Mouse (Mus musculus) gastrocnemius, postnatal 4 days (tissue): ENCODE results near the gene Tpm1. TPM values are rescaled to one million over a fixed set of nuclear protein-coding genes. Genes with fewer than 3 reads are reported as not detected.

Experiments used
- DNase-seq, 2 experiments: peaks; one replicate each; pipeline ENCODE4 v3.0.0; 2021 to 2022; ENCODE audit warnings: low spot score in 2 of 2, mixed read lengths in 2 of 2
- long read RNA-seq, 2 experiments: library from polyadenylated mRNA; stranded (forward); transcript quantifications; one replicate each; pipeline ENCODE4 v2.0.0; 2021
- total RNA-seq, 2 experiments: library from RNA; stranded (reverse); gene quantifications; 2 replicates each; pipeline ENCODE4 v1.2.3; 2021

Tpm1 gene
- 1,000 to 10,000 TPM; 7,029 to 7,975 TPM for total RNA-seq
- long read RNA-seq, experiment 1, transcript Tpm1-205 (10 exons, 1,208 nt) = major isoform, 7,623 of 7,984 reads
- long read RNA-seq, experiment 1, transcript Tpm1-216 (9 exons, 1,898 nt) = minor isoform, 32 of 7,984 reads
- long read RNA-seq, experiment 1, transcript Tpm1-215 (9 exons, 1,759 nt) = minor isoform, 18 of 7,984 reads
- long read RNA-seq, experiment 1, transcript Tpm1-211 (8 exons, 1,607 nt) = minor isoform, 21 of 7,984 reads
- long read RNA-seq, experiment 1, partial matches to known transcripts = 134 of 7,984 reads
- long read RNA-seq, experiment 1, other reads (novel, unspliced or antisense) = 132 of 7,984 reads
- long read RNA-seq, experiment 2, transcript Tpm1-215 (9 exons, 1,759 nt) = minor isoform, 16 of 8,574 reads
- long read RNA-seq, experiment 2, transcript Tpm1-216 (9 exons, 1,898 nt) = minor isoform, 32 of 8,574 reads
- long read RNA-seq, experiment 2, transcript Tpm1-205 (10 exons, 1,208 nt) = major isoform, 8,216 of 8,574 reads
- long read RNA-seq, experiment 2, transcript Tpm1-211 (8 exons, 1,607 nt) = minor isoform, 14 of 8,574 reads
- long read RNA-seq, experiment 2, partial matches to known transcripts = 121 of 8,574 reads
- long read RNA-seq, experiment 2, other reads (novel, unspliced or antisense) = 156 of 8,574 reads

DNA sequence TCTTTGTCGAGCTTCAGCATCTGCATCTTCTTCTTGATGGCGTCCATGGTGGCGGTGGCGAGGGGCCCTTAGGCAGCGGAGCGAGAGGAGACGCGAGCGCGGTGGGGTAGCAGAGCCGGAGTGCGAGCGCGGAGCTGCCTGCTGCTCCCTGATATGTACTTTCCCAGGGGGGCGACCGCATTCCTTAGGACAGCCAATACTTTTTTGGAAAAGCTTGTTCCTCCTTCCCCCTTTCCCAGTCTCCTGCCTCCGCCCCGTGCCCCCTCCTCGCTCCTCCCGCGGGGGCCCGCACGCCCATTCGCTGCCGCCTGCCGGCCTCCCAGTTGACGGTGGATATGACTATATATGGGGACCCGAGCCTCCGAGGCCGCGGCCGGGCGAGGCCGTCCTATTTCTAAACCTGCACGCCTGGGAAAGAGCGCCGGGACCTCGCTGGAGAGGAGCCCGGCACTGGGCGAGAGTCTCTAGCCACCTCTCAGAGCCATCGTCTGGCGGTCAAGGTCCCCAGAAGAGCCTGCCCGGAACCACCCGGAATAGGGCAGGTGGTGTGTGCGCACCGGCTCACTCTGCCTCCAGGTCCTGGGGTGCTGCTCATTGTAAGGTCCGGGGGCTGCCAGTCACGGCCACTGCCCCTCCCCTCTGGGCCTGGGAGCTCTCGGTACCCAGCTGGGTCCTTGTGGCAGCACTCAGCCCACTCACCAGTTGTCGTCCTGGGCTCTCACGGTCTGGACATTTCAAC, at the start of gene Tpm1:
Gene Tpm1 (minus strand): TSS at position 321 of the 739 bp plus-strand sequence.
- DNase-seq = peak; percentile 74 to 83

DNA sequence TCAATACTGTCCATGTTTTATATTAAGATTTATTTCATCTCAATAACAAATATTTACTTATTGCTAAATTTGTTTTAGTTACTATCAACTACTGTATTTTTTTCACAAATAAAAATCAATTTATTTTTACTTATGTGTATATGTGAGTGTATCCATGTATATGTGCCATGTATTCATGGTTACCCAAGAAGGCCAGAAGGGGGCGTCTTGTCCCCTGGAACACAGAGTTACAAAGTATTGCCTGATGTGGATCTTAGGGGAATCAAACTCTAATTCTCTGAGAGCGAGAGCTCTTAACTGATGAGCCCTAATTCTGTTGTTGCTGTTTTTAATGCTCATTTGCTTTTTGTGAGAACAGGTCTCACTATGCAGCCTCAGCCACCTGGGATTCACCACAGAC, 45.2 kb upstream of the Tpm1 start:
- DNase-seq = no peak

DNA sequence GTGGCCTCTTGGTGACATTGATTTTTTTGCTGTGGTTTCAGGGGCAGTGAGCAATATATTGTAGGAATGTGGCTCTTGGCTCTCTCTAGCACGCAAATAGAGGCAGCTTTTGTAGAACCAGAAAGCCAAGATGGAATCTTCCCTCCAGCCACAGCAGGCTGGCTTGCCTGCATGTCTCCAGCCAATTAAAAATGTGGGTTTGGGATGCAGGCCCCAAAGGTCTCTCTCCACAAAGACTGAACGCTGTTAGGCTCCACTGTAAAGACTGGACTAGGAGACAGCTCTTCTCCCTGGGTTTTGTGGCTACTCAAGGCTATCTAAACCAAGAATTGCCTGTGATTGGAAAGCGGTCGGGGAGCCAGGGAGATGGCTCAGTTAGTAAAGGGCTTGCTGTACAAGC, 43.0 kb upstream of the Tpm1 start:
- no peak for DNase-seq

DNA sequence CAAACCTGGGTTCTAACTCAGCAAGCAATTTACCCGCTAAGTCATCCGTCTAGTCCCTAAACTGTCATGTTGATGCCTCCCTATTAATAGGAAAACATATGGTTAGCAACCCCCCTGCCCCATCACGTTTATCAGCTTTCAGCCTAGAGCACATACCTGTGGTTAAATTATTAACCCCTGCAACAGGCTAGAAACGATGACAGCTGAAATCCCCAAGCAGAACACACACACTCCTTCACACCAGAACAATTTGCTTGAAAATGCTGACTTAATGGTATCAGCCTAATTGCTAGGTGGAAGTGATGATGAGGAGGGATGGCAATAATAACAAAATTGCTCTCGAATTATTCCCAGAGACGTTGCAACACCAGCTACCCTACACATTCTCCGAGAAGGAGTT, 42.4 kb upstream of the Tpm1 start:
- no peak for DNase-seq

DNA sequence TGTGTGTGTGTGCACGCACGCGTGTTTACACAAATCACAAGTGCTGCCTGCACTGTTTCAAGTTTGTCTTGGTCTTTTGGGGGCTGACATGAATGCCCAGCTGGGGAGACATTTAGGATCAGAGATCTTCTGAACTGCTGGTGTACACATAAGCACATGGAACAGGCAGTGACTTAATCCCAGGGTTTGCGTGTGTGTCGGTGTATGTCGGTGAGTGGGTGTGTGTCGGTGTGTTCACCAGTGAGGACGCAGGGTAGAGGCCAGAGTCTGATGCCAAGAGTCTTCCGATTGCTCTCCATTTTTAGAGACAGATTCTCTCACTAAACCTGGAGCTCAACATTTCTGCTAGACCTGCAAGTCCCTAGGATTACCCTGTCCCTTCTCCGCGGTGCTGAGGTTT, 41.9 kb upstream of the Tpm1 start:
- DNase-seq = no peak

DNA sequence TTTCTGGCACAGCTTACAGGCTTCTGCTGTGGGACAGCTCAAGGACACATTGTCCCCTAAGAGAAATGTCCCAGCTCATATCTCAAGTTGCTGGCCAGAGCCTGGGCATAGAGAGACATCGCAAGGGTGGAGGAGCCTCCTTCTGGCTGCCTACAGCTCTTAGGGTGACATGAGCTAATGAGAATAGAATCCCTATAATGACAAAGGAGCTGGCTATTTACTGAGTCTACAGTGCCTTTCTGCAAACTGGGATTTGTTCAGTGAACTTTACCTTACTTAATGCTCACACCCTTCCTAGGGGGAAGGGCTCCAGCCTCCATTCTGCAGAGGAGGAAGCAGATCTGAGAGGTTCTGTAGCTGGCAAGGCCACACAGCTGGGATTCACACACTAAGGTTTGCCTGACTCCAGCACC, 41.4 kb upstream of the Tpm1 start:
- no peak for DNase-seq

DNA sequence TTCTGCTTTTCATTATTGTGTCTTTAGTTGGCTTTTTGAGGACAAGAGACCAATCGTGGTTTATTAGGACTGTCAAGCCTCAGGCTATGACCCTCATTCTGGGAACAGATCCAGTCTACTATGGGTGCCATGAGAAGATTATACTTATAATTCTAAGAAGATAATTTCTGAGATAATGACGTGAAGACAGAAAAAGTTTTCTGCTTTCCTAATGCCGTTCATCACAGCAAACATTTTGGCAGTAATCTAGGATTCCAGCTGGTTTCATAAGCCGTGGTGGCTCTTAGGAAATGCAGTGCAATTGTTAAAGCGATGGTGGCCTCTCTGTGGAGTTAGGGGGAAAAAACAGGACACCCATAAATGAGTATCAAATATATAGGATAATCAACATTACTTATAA, 40.0 kb upstream of the Tpm1 start:
- no peak for DNase-seq

DNA sequence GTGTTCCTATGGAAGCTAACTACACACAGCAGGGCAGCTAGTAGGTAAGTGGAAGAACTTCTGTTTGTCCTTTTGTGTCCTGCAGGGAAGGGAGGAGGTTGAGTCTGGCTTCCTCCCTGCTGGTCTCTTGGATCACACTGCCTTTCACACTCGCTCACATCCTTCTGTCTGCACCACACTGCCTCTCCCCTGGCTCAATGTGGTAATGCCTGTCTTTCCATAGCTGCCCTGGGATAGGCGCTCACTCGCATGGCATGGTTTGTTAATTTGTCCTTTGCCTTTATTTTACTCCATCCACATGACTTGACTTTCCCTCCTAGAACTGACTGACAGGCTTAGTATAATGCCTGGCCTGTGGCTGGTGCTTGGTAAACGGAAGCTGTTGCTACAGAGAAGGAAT, 34.6 kb upstream of the Tpm1 start:
- no peak for DNase-seq

DNA sequence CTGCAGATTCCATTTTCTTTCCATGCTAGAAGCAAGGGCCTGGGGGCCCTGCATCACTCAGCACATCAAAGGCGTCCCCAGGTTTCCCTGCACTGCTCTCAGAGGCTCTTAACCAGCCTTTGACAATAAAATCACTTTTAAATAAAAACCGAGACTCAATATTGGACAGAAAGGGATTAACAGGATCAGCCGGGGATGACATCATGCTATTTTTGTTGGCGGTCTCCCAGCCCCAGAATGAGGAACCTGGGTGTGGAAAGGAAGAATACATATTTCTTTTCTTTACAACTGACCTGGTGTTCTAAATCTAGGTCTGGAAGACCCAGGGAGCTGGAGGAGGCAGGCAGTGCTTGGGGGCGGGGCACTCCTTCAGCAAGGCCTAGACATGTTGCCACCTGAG, 32.5 kb upstream of the Tpm1 start:
- peak in 1 of 2 experiments; percentile 59 for DNase-seq

DNA sequence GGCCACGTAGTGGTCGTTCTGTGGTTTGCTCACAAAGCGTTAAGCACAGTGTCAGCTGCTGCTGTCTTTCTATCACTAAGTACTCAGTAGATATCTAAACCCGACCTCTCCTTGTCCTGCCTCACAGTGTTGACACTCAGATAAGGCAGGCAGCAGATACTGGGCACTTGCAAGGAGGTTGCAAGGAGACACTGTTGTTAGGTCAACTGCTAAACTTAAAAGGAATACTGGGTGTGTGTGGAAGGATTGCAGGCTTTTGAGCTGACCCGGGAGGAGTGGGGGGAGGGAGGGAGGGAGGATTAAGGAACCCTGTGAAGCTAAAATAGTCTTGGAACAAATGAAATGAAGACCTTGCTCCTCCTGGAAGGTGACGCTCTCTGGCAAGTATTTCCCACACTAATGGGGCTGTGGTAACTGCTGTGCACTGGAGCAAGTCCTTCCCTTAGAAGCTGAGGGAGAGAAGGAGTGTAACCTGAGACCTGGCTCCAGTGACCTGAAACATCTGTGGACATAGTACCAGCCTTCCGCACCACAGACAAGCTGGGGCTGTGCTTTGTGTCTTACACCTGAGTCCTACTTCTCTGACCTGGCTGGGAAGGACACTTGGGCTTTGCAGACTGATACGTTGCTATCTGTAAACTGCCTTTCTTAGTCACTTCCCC, 28.6 kb upstream of the Tpm1 start:
- no peak for DNase-seq

DNA sequence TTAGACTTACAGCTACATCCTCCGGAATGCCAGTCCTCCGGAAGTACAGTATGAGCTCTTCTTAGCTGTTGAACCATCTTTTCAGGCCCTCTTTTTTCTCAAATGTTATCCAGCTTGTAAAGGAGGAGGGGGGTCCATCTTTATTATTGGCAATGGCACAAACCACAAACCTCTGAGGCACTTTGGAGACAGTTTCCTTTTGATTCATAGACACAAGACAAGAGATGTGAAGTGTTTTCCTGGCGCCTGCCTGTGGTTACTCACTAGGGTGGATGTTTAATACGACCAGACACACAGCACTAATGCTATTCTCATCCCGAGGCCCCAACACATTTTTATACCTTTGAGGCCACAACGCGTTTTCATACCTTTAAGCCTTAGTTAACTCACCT, 28.1 kb upstream of the Tpm1 start:
- DNase-seq = no peak

DNA sequence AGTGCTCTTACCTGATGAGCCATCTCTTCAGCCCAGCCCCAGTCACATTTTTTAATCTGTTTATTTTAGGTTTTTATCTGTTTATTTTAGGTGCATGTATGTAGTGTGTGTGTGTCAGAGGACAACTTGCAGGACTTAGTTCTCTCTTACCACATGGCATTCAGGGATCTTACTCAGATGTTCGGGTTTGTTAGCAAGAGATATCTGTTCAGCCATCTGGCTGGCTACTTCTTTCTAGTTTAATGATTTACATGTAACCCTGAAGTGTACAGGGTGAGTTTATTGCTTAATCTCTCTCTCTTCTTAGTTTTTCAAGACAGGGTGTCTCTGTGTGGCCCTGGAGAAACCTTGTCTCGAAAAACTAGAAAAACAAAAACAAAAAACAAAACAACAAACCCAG, 23.0 kb upstream of the Tpm1 start:
- DNase-seq = no peak

DNA sequence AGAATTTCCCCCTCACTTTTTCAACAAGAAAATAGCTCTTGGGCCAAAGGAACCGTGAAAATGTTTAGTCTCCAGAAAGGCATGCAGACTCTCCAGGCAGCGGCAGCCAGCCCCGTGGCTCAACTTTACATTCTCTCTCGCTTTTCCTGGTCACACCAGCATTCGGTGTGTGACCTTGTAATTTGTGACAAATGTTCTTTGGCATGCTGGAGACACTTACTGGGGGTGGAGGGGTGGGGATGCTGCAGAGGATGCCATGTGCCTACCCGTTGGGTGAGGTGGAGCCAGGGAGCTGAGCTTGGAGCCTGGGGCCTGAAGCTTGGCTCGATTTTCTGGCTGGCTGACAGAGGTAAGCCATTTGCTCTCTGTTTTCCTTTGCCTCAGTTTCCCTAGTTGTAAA, 22.4 kb upstream of the Tpm1 start:
- no peak for DNase-seq

DNA sequence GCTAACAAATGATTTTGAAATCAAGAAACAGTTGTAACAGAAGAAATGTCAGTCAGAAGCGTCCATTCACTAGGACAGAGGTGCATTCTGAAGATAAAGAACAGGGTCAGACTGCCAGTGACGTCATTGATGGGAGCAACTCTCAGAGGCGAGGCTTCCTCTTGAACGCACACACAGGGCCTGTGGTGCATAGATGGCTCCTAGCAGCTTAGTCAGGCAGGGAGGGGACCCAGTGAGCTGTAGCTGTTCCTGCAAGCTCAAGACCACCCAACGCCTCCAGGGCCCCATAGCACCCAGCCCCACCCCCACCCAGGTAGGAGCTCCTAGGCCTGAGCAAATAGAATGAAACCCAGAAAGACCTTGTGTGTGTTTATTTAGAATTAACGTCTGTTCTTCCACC, 21.9 kb upstream of the Tpm1 start:
- no peak for DNase-seq

DNA sequence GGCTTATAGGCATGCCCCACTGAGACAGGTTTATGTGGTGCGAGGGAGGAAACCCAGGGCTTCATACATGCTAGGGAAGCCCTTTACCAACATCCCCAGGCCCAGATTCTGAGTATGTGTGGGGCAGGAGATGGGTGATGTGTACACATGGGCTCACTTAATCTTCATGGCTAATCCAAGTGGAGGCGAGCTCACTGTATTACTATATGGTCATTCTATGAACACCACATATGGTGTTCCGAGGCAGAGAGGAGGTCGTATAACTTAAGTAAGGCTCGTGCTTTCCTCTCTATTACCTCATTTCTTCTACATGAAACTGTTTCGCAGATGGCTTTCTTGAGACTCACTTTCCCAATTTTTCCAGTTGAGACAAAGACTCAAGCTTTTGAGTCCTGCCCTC, 17.4 kb upstream of the Tpm1 start:
- no peak for DNase-seq

DNA sequence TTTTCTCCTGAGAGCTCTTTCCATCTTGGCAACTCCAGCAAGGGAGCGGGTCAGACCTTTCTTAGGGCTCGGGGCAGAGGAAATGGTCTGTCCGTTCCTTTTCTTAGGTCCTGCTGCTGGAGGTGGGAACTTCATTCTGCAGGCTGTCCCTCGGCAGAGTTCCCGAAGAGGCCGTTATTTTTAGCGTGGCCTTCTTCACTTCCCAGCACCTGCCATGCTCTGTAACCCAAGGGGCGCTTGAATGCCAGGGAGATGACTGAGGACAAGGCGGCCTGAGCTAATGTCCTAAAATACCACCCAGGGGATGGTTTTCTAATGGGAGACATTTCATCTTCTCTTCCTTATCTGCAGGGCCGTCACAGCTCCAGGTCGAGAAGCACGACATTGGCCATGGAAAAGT, 10.5 kb upstream of the Tpm1 start:
- DNase-seq = no peak

DNA sequence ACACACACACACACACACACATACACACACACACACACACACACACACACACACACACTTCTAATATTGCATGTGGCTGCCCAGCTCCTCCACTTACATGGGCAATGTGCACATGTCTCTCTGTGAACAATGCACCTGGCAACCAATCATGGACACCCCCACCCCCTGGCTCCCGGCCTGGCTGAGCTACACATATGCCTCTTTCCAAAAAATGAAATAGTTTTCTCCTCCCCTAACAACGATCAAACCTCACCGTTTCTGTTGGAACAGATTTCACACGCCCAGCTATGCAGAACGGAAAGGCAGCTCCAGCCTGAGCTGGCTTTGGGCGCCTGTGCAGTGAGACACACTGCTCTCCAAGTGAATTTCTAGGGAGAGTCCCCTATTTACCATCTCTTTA, 9.2 kb upstream of the Tpm1 start:
- no peak for DNase-seq

DNA sequence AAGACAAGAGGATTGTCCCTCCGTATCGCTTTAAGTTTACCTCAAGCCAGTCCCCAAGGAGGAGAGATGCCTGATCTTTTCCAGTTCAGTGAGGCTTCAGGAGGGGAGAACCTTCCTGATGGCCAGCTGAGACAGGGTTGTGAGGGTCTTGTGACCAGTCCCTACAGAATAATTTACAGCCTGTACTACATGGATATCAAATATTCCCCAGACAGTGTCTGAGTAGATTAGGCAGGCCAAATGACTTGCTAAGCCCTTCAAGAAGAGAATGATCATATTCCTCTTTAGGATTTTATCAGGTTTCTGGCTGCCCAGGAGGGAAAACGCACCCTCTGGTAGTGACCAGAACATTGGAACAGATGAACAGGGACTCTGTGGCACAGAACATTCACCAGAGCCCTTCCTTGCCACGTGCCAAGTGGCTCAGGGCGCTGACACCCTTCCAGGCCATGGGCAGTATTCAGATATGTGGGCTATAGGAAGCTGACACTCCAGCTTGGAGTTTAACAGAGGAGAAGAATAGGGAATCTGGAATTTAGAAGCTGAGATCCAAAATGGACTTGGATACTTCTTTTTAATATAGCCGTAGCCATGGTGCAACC, 1.6 kb upstream of the Tpm1 start:
- DNase-seq = no peak

DNA sequence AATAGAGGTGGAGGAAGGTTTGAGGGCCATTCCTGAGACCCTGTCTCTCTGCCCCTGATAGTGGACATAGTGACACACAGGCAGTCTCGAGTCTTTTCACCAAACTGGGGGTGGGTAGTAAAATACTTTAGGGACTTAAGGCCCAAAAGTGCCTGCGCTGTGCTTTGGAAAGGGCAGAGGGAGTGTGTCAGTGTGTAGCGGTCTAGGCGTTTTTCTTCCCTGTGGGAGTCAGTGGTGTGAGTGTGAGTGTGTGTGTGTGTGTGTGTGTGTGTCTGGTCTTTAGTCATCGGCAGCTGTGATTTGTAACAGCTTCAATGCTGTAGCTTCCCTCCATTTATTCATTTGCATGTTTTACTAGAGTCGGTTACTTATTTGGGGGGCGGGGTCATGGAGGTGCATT, 630 bp upstream of the Tpm1 start:
- DNase-seq = no peak

DNA sequence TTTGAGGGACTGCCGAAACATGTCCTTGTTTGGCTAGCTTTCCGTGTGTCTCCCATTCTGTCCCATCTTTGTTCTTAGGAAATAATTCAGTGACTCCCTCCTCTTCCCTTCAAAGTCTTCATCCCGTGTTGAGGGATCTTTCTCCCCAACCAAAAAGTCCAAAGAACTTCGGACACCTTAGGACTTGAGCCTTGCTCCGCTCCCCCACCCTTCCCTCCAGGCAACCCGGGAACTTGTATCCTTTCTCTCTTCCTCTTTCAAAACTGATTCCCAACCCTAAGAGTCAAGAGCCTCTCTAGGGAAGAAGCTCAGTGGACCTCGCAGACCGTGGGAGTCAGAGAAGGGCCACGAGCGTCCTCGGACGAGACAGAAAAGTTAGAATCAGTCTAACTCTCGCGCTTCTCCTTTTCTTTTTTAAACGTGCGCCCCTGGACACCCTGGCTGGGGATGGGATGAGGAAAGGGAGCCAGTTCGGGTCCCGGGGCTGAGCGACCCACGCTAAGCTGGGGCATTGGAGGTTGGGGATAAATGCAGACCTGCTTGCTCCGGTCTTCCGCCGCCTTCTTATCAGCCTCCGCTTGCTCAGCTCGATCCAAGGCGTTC, 622 bp downstream of the Tpm1 start:
- DNase-seq = no peak
